Mouse (Mus musculus) megakaryocyte, embryonic 14.5 days (primary cell): ENCODE measurements at regions not wholly inside any gene's neighbourhood (a gene's known extent, or its start where the extent isn't known, plus 50 kb on each side); places are given as distances from the start of the nearest gene placed in this dataset.

ENCODE experiments used
- FLI1 ChIP-seq: IDR thresholded peaks from 2 replicates; pipeline ENCODE4 v1.6.1; 2012; ENCODE audit warnings: low read length, inconsistent platforms, mixed read lengths
- GATA1 ChIP-seq: IDR thresholded peaks from 3 replicates; pipeline ENCODE4 v1.6.1; 2012; ENCODE audit warnings: mixed read lengths, low read length, inconsistent platforms, borderline replicate concordance

- TF ChIP-seq GATA1 (no peak), FLI1 (no peak)
Observed at GRCm38 (mm10) chr8:89604461-89604860, 560.5 kb upstream of the Sall1 start.
